Mouse (Mus musculus) C2C12 (cell line): ENCODE measurements around the gene Taf1c. TPM values are rescaled to one million over a fixed set of nuclear protein-coding genes. Genes with fewer than 3 reads are reported as not detected.

ENCODE experiments used
- H3K27me3 ChIP-seq: one replicate; pipeline ENCODE4 v1.6.1; 2011; ENCODE audit not compliant: control insufficient read depth, insufficient read depth, insufficient read length
- H3K36me3 ChIP-seq: one replicate; pipeline ENCODE4 v1.6.1; 2011; ENCODE audit not compliant: control insufficient read depth, insufficient read depth
- H3K4me3 ChIP-seq: one replicate; pipeline ENCODE4 v1.5.1; 2011; ENCODE audit warnings: mild to moderate bottlenecking, control low read depth; ENCODE audit not compliant: poor library complexity, insufficient read depth, severe bottlenecking
- H3K79me2 ChIP-seq: one replicate; pipeline ENCODE4 v1.6.1; 2011; ENCODE audit not compliant: control insufficient read depth, insufficient read depth
- H3K79me3 ChIP-seq: one replicate; pipeline ENCODE4 v1.6.1; 2011; ENCODE audit warnings: low read depth, control low read depth
- H3ac ChIP-seq: one replicate; pipeline ENCODE3; 2011; ENCODE audit warnings: low read depth; ENCODE audit not compliant: control insufficient read depth, insufficient read length
- CEBPB ChIP-seq: IDR thresholded peaks from one replicate; pipeline ENCODE4 v1.6.1; 2011; ENCODE audit warnings: low read depth, mild to moderate bottlenecking, control low read depth, moderate library complexity
- CTCF ChIP-seq: IDR thresholded peaks from one replicate; pipeline ENCODE4 v1.5.1; 2011; ENCODE audit not compliant: control insufficient read depth, insufficient read depth, insufficient read length
- FOSL1 ChIP-seq: IDR thresholded peaks from one replicate; pipeline ENCODE4 v1.8.0; 2011; ENCODE audit warnings: mild to moderate bottlenecking, low read length; ENCODE audit not compliant: poor library complexity, insufficient read depth, severe bottlenecking
- MAX ChIP-seq: IDR thresholded peaks from one replicate; pipeline ENCODE4 v1.6.1; 2011; ENCODE audit warnings: mild to moderate bottlenecking, control low read depth
- MYOD1 ChIP-seq: IDR thresholded peaks from one replicate; pipeline ENCODE4 v1.6.1; 2011; ENCODE audit warnings: low read depth; ENCODE audit not compliant: control insufficient read depth, insufficient read length
- MYOG ChIP-seq: IDR thresholded peaks from one replicate; pipeline ENCODE4 v1.6.1; 2011; ENCODE audit not compliant: control insufficient read depth, insufficient read length; ENCODE audit errors: extremely low read depth
- USF1 ChIP-seq: IDR thresholded peaks from one replicate; pipeline ENCODE4 v1.6.1; 2011; ENCODE audit warnings: low read depth, mild to moderate bottlenecking, control low read depth, moderate library complexity
- long read RNA-seq, 2 experiments: library from polyadenylated mRNA; unstranded; transcript quantifications; one replicate each; pipeline ENCODE4 v2.0.0; 2019 to 2020
- polyA plus RNA-seq: library from polyadenylated mRNA; unstranded; fragments of >200 nt; fragmentation: generic; extraction: Trizol; gene quantifications from one replicate; pipeline ENCODE4 v1.2.1, GENCODE M21; 2012; ENCODE audit warnings: missing spikeins

Gene Taf1c
- 8.1 TPM for polyA plus RNA-seq
- long read RNA-seq, experiment 1, partial matches to known transcripts: 1 of 4 reads
- long read RNA-seq, experiment 1, other reads (novel, unspliced or antisense): 2 of 4 reads
- long read RNA-seq, experiment 2, transcript Taf1c-201 (15 exons, 3,236 nt): major isoform, 46 of 55 reads
- long read RNA-seq, experiment 2, partial matches to known transcripts: 2 of 55 reads
- long read RNA-seq, experiment 2, other reads (novel, unspliced or antisense): 7 of 55 reads

DNA sequence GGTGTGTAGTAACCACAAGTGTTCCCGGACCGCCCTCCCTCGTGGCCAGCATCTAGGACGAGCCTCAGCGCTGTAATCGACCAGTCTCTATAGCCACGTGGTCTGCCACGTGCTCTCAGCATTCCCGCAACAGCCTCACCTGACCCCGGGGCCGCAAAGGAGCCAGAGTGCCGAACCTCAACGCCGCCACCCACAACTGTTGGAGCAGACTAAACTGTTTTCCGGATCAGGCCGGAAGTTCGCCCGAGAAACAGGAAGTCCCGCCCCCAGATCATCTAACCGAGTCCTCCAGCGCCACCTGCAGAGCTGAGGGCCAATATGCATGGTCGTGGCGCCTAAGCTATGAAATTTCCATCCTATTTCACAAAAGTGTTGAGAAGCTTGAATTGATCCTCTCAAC is at the start of gene Taf1c:
TSS of gene Taf1c (minus strand) at position 227 of the 400 bp plus-strand sequence.
- H3ac ChIP-seq: peak within 1 kb of the TSS; percentile 94

DNA sequence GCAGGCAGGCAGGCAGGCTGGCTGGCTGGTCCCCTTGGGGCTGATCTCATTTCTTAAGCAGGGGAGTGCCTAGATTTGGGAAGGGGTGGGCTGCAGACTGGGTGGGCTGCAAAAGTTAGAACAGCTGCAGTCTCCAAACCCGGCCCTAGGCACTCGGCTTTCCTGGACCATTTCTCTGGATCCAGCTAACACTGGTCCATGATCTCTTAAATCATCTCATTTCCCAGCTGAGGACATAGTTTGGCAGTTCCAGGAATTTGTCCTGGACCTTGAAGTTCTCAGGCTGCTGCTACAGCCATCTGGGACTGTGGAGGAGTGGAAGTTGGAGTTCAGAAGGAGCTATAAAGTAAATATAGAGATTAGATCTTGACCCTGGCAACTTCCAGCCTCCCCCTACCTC is 46.3 kb upstream of the Taf1c start:
- Histone ChIP-seq H3K79me2 (no peaks in the 10 kb centered on the region), H3K4me3 (no peak overlapping the region), H3K27me3 (peaks cover 43% of the 10 kb centered on the region), H3K79me3 (no peaks in the 10 kb centered on the region), H3ac (no peak overlapping the region), H3K36me3 (no peaks in the 10 kb centered on the region)
- TF ChIP-seq FOSL1 (no peak), MYOG (no peak), MAX (no peak), CTCF (no peak), MYOD1 (no peak), CEBPB (no peak), USF1 (no peak)

More for the DNA sequence above, at the start of gene Taf1c:
- H3K79me3 ChIP-seq: peaks cover 4% of the 10 kb centered on the region
- H3K4me3 ChIP-seq: peak within 1 kb of the TSS; percentile 63
- no peak for TF ChIP-seq MYOG
- no peak for TF ChIP-seq FOSL1
- peak; percentile 74 for TF ChIP-seq CTCF
- no peak for TF ChIP-seq USF1
- no peak for TF ChIP-seq MYOD1
- no peak for TF ChIP-seq CEBPB
- TF ChIP-seq MAX: peak; percentile 82
- H3K79me2 ChIP-seq: peaks cover 14% of the 10 kb centered on the region
- no peaks in the 10 kb centered on the region for H3K27me3 ChIP-seq
- peaks cover 4% of the 10 kb centered on the region for H3K36me3 ChIP-seq

DNA sequence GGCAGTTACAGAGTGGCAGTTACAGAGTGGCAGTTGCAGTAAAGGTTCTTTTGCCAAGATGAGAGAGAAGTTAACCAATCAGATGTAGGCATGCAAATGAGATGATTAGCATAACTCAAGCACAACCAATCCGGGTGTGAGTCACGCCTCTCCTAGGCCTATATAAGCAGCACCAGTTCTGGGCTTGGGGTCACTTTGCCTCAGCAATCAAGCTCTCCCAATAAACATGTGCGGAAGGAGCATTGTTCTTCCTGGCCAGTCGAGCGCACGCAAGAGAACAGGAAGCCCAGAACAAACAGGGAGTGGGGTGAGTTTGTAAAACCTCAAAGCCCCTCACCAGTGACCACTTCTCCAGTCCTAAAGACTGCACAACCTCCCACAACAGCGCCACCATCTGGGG is 41.8 kb upstream of the Taf1c start:
- peaks cover 49% of the 10 kb centered on the region for H3K27me3 ChIP-seq
- no peaks in the 10 kb centered on the region for H3K79me2 ChIP-seq
- H3K4me3 ChIP-seq: no peak overlapping the region
- H3K79me3 ChIP-seq: no peaks in the 10 kb centered on the region
- H3ac ChIP-seq: no peak overlapping the region
- no peak for TF ChIP-seq MYOG
- no peak for TF ChIP-seq FOSL1
- no peak for TF ChIP-seq CTCF
- no peak for TF ChIP-seq MAX
- no peak for TF ChIP-seq USF1
- TF ChIP-seq CEBPB: no peak
- no peak for TF ChIP-seq MYOD1
- H3K36me3 ChIP-seq: no peaks in the 10 kb centered on the region

DNA sequence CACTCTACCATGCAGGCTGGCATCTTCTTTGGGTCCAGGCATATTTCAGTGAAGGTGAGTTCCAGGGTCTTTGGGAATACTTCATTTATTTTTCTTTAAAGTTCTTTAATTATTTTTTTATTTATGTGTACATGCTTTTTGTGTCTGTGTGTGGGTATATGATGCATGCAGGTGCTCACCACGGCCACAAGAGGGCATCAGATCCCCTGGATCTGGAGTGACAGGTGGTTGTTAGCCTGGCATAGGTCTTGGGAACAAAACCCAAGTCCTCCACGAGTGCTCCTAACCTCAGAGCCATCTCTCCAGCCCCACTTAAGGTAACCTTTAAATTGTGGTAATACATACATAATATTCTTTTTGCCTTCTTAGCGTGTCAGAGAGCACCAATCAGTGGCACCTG is 41.2 kb upstream of the Taf1c start:
- no peak overlapping the region for H3ac ChIP-seq
- no peaks in the 10 kb centered on the region for H3K79me2 ChIP-seq
- H3K4me3 ChIP-seq: no peak overlapping the region
- no peaks in the 10 kb centered on the region for H3K36me3 ChIP-seq
- H3K79me3 ChIP-seq: no peaks in the 10 kb centered on the region
- TF ChIP-seq MYOD1: no peak
- H3K27me3 ChIP-seq: peaks cover 45% of the 10 kb centered on the region

DNA sequence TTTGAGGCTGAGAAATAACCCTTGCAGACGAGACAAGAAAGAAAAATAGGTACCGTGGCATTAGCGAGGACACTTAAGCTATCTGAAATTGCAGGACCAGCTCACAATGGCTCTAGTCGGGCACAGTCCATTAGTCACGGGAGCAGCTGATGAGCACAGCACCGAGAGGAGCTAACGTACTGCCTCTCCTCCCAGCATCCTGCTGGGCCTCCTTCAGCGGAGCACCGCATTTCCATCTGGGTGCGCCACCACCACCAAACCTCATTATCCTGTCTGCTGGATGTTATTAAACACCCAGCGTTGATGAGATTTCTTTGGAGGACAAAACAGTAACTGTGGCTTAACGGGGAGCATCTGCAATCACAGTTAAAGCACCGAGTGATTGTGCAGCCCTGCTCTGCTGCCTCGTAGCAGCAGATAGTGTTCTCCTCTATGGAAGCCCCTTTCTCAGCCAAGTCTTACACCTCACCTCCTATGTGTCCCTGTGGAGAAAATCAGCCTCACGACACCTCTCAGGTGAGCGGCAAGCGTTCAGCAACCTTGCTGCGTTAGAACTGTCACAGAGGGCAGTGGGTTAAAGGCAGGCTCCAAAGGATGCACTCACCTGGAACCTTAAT is 40.1 kb upstream of the Taf1c start:
- H3K4me3 ChIP-seq: no peak overlapping the region
- H3ac ChIP-seq: no peak overlapping the region
- TF ChIP-seq MAX (no peak), MYOG (no peak), FOSL1 (no peak), MYOD1 (no peak), CEBPB (no peak), CTCF (no peak), USF1 (no peak)
- peaks cover 49% of the 10 kb centered on the region for H3K27me3 ChIP-seq
- H3K79me3 ChIP-seq: no peaks in the 10 kb centered on the region
- H3K79me2 ChIP-seq: no peaks in the 10 kb centered on the region
- H3K36me3 ChIP-seq: no peaks in the 10 kb centered on the region

DNA sequence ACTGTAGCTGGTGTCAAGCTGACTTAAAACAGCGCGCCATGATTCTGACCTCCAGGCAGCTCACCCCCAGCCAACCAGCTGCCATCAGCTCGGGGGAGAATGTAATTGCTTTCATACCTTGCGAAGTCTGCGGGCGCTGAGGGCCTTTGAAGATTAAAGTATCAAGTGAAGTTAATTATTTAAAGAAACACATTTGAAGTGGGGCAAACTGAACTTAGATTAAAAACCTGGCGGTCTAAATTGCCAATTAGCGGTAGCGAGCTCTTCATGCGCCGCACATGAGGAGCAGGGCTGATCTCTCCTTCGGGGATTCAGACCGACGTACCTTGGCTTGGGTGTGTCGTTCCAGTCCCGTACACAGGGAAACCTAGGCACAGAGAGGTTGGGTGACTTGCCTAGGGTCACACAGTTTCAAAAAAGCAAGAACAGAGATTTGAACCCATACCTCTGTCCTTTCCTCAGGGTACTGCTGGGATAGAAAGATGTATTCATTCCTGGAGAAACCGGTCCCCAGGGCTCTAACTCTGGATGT is 39.5 kb upstream of the Taf1c start:
- H3K4me3 ChIP-seq: no peak overlapping the region
- H3ac ChIP-seq: no peak overlapping the region
- H3K36me3 ChIP-seq: no peaks in the 10 kb centered on the region
- TF ChIP-seq MAX (no peak), CEBPB (no peak), CTCF (no peak), MYOG (no peak), MYOD1 (no peak), FOSL1 (no peak), USF1 (no peak)
- H3K79me2 ChIP-seq: no peaks in the 10 kb centered on the region
- peaks cover 47% of the 10 kb centered on the region for H3K27me3 ChIP-seq
- H3K79me3 ChIP-seq: no peaks in the 10 kb centered on the region
